Mouse (Mus musculus) liver, embryonic 14.5 days (tissue): ENCODE data around the gene Dnajc11. TPM values are rescaled to one million over a fixed set of nuclear protein-coding genes. Genes with fewer than 3 reads are reported as not detected.

Source experiments
- ATAC-seq: fragments of 200-750 bp; cut with Nextera tagmentation; 2 replicates; pipeline ENCODE4 v1.8.0; 2017; ENCODE audit warnings: moderate number of reproducible peaks, mild to moderate bottlenecking, moderate library complexity; ENCODE audit not compliant: insufficient read depth
- DNase-seq, 3 experiments: peaks; one replicate each; pipeline ENCODE4 v3.0.0-alpha.2; 2012 to 2013; ENCODE audit warnings: low read depth in 3 of 3, low spot score in 3 of 3
- H3K27ac ChIP-seq: fragments of 300-500 bp; sonication (generic); 2 replicates; pipeline ENCODE4 v1.5.1; 2014; ENCODE audit warnings: moderate library complexity, mild to moderate bottlenecking, control low read depth, inconsistent platforms
- H3K27me3 ChIP-seq: fragments of 300-500 bp; sonication (generic); 2 replicates; pipeline ENCODE4 v1.6.1; 2014; ENCODE audit warnings: mild to moderate bottlenecking, low read length, moderate library complexity; ENCODE audit not compliant: control insufficient read depth, insufficient read depth
- H3K36me3 ChIP-seq: fragments of 300-500 bp; sonication (generic); replicated peaks from 2 replicates; pipeline ENCODE4 v1.6.1; 2014; ENCODE audit warnings: low read depth; ENCODE audit not compliant: control insufficient read depth, insufficient read depth
- H3K4me1 ChIP-seq, 2 experiments: fragments of 200-500 bp in 1 of 2; fragments of 300-500 bp in 1 of 2; sonication (generic) in 1 of 2; replicated peaks; 2 replicates each; pipeline ENCODE4 v1.6.1; 2012 to 2014; ENCODE audit warnings: antibody characterized with exemption in 1 of 2, inconsistent platforms in 1 of 2, low read length in 1 of 2; ENCODE audit not compliant: control insufficient read depth in 2 of 2, insufficient read depth in 2 of 2
- H3K4me2 ChIP-seq: fragments of 300-500 bp; sonication (generic); 2 replicates; pipeline ENCODE4 v1.6.1; 2014; ENCODE audit warnings: low read depth, mild to moderate bottlenecking, control low read depth, moderate library complexity
- H3K4me3 ChIP-seq, 2 experiments: fragments of 200-500 bp in 1 of 2; fragments of 300-500 bp in 1 of 2; sonication (generic) in 1 of 2; 2 replicates each; pipeline ENCODE4 v1.5.1; 2012 to 2014; ENCODE audit warnings: low read depth in 2 of 2, low read length in 2 of 2, mild to moderate bottlenecking in 2 of 2, control low read depth in 1 of 2, inconsistent platforms in 1 of 2, moderate library complexity in 1 of 2; ENCODE audit not compliant: insufficient read depth in 1 of 2
- H3K9ac ChIP-seq: fragments of 300-500 bp; sonication (generic); replicated peaks from 2 replicates; pipeline ENCODE4 v1.6.1; 2014; ENCODE audit warnings: mild to moderate bottlenecking, control low read depth, moderate library complexity
- H3K9me3 ChIP-seq: fragments of 300-500 bp; sonication (generic); 2 replicates; pipeline ENCODE4 v1.6.1; 2016; ENCODE audit warnings: low read length, mixed read lengths; ENCODE audit not compliant: control insufficient read depth
- CTCF ChIP-seq: IDR thresholded peaks from 2 replicates; pipeline ENCODE4 v1.5.1; 2016; ENCODE audit warnings: antibody characterized with exemption, low read depth, control low read depth
- EP300 ChIP-seq: IDR thresholded peaks from 2 replicates; pipeline ENCODE4 v1.6.1; 2016; ENCODE audit warnings: antibody characterized with exemption, low read depth
- WGBS: fragments of 180-500 bp; shearing (Covaris S2); extraction: QIAGEN DNeasy Blood & Tissue Kit; methylation state at CpG from one replicate; pipeline ENCODE4 v1.1.7; 2014; ENCODE audit not compliant: insufficient replicate concordance; 5-methylcytosine and 5-hydroxymethylcytosine counted together
- polyA plus RNA-seq, 2 experiments: library from polyadenylated mRNA; depleted of rRNA in 1 of 2; stranded (reverse) in 1 of 2; unstranded in 1 of 2; fragments of >200 nt; fragmentation: Nextera tagmentation in 1 of 2; extraction: Ambion mirVana in 1 of 2; gene quantifications; 2 replicates each; pipeline versions ENCODE4 v1.2.1 to v1.2.3; 2012 to 2014

Dnajc11 gene
- polyA plus RNA-seq, 2 experiments, result 32.9 TPM

DNA sequence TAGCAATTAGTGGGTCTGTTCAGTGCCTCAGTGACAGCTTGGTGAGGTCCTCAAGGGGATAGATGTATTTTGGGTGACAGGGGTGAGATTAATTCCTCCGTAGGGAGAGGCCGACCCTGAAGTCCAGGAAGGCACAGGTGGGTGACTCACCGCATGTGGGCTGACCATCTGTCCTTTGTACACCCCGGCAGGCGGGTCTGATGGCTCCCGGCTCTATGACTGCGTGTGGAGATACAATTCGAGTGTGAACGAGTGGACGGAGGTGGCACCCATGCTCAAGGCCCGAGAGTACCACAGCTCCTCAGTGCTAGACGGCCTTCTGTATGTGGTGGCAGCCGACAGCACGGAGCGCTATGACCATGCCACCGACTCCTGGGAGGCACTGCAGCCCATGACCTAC lies 78.6 kb downstream of the Dnajc11 start:
- Histone ChIP-seq H3K9me3 (no peaks in the 10 kb centered on the region), H3K9ac (no peak overlapping the region), H3K4me1 (peaks cover 27 to 28% of the 10 kb centered on the region in 2 experiments), H3K4me3 (no peak overlapping the region), H3K27ac (no peak overlapping the region), H3K36me3 (peaks cover 5% of the 10 kb centered on the region; the same call in 1 of the 2 replicates), H3K27me3 (peaks cover 11% of the 10 kb centered on the region), H3K4me2 (no peak overlapping the region)
- WGBS, result 86% methylated on average over 16 of the region's 16 CpGs
- ATAC-seq, result no peak
- TF ChIP-seq CTCF (no peak), EP300 (no peak)
- DNase-seq, result no peak

DNA sequence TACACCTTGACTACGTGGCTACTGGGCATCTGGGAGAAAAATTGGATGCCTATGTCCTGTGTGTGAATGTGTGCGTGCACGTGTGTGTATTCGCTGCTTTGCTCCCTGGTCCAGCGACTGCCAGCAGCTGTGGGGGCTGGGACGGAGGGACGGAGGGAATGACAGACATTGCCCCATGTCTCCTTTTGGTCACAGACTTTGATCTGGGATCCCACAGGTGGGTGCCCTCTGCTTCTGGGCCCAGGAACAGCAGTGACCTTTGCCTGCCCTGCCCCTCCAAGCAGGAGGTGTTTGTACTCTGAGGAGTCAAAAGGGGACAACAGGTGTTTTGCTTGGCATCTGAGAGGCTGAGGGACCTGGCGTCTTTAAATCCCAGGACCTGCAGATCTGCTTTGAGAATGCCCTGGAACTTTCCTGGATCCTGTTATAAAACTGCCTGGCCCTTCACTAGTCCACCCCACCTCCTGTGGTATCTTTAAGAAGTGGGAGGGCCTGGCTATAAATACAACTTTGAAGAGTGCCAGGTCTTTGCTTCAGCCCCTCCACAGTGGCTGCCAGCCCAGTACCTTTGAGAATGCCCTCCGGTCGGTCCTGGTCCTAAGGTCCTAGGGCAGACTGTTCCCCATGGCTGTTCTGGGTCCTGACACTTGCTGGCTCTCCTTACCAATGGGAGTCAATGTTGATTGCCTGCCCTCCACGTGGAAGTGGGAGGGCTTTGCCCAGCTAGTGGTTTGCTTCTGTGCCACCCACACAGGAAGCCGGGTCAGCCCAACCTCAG lies 79.7 kb downstream of the Dnajc11 start:
- TF ChIP-seq CTCF (no peak), EP300 (no peak)
- Histone ChIP-seq H3K4me3 (no peak overlapping the region), H3K9ac (no peak overlapping the region), H3K36me3 (peaks cover 5% of the 10 kb centered on the region; the same call in 1 of the 2 replicates), H3K4me2 (no peak overlapping the region), H3K27ac (no peak overlapping the region), H3K4me1 (peaks cover 20 to 21% of the 10 kb centered on the region in 2 experiments), H3K27me3 (peaks cover under 1% of the 10 kb centered on the region; the same call in 1 of the 2 replicates), H3K9me3 (no peaks in the 10 kb centered on the region)
- ATAC-seq (no peak), DNase-seq (no peak)
- WGBS, result 72% methylated on average over 12 of the region's 12 CpGs

DNA sequence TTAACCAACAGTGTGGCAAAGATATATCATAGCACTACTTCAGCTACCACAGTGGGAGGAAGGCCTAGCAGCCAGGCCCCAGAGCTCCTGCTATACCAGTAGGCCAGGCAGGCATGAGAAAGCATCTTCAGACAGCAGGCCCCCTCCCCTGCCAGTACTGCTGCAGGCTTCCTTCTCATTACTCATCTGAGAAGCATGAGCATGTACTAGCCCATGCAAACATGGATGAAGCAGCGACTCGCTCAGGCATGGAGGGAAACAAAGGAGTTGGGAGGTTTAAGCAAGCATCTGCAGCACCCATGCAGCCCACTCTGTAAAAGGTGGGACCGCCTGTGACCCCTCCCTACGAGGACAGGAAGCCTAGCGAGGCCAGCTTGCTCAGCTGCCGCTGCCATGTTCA lies 85.6 kb downstream of the Dnajc11 start:
- no peak for TF ChIP-seq CTCF
- no peak for TF ChIP-seq EP300
- WGBS, result 77% methylated on average over 6 of the region's 6 CpGs
- Histone ChIP-seq H3K9ac (no peak overlapping the region), H3K4me3 (no peak overlapping the region), H3K4me1 (0 out of 4 replicates have a peak, but pooled peaks cover 0 to under 1% of the 10 kb centered on the region in 2 experiments), H3K27ac (no peak overlapping the region), H3K27me3 (no peaks in the 10 kb centered on the region), H3K9me3 (no peaks in the 10 kb centered on the region), H3K4me2 (no peak overlapping the region), H3K36me3 (peaks cover 14% of the 10 kb centered on the region)
- DNase-seq, result no peak
- ATAC-seq, result no peak

DNA sequence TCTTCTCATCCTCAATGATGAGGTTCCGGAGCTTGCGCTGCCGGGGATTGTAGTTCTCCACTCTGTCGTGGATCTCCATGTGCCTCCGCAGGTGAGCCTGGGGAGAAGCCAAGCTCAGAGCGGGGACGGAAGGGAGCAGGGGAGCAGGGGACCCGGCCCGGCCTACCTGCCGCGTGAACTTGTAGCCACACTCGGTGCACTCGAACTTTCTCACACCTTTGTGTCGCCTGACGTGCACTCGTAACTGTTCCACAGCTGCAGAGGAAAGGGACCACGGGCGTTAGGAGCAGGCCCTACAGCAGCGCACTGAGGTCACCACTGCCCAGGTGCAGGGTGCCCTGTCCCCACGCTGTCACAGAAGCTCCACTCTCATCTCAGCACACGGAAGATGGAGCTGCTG lies 86.5 kb downstream of the Dnajc11 start:
- Histone ChIP-seq H3K4me3 (no peak overlapping the region), H3K9me3 (no peaks in the 10 kb centered on the region), H3K9ac (no peak overlapping the region), H3K4me1 (0 out of 4 replicates have a peak, but pooled peaks cover 0 to 2% of the 10 kb centered on the region in 2 experiments), H3K27ac (no peak overlapping the region), H3K4me2 (no peak overlapping the region), H3K36me3 (peaks cover 10% of the 10 kb centered on the region), H3K27me3 (no peaks in the 10 kb centered on the region)
- WGBS, result 83% methylated on average over 21 of the region's 21 CpGs
- DNase-seq (no peak), ATAC-seq (no peak)
- TF ChIP-seq EP300, result no peak
- TF ChIP-seq CTCF, result no peak

DNA sequence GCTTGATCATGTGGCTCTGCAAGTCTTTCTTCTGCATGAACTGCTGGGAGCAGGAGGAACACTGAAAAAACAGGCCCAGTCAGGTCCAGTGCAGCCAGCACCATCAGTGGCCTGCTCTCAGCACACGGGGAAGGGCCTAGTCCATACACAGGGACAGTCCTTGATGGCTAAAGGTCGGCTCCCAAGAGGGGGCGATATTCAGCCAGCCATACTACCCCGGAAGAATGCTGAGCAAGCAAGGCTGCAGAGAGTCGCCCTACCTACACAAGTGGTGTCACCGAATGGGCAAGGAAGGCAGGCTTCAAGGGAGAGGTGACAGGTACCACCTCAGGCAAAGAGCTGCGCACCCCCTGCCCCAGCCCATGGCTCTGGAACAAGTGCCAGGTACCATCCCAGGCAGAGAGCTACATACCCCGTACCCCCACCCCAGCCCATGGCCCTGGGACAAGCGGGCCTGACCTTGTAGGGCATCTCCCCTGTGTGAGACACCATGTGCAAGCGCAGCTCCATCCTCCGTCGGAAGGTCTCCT lies 88.1 kb downstream of the Dnajc11 start:
- H3K4me2 ChIP-seq, result no peak overlapping the region
- no peak for DNase-seq
- H3K9ac ChIP-seq, result no peak overlapping the region
- H3K4me3 ChIP-seq, result no peak overlapping the region
- peak; percentile 50 for TF ChIP-seq CTCF
- TF ChIP-seq EP300, result no peak
- H3K4me1 ChIP-seq, result peaks cover 2 to 8% of the 10 kb centered on the region in 2 experiments; a peak in 3 of 4 replicates
- no peak overlapping the region for H3K27ac ChIP-seq
- WGBS, result 72% methylated on average over 12 of the region's 12 CpGs
- peaks cover 10% of the 10 kb centered on the region for H3K36me3 ChIP-seq
- no peaks in the 10 kb centered on the region for H3K27me3 ChIP-seq
- H3K9me3 ChIP-seq, result no peaks in the 10 kb centered on the region
- no peak for ATAC-seq
